Mouse (Mus musculus) limb, embryonic 12.5 days (tissue): ENCODE data around the gene Saa3. TPM values are rescaled to one million over a fixed set of nuclear protein-coding genes. Genes with fewer than 3 reads are reported as not detected.
A peak's percentile ranks its signal among the peaks of the same experiment; 100 is the strongest.
"Not testable (repeated sequence)": the region's sequence is repeated elsewhere in the genome, so short reads cannot be mapped to it uniquely, and the experiment has no call there.

Experiments used
- ATAC-seq: fragments of 200-750 bp; cut with Nextera tagmentation; 2 replicates; pipeline ENCODE4 v1.8.0; 2017; ENCODE audit warnings: low read depth, moderate TSS enrichment; ENCODE audit not compliant: insufficient number of reproducible peaks, insufficient read depth, low FRiP score, low TSS enrichment
- H3K27ac ChIP-seq: fragments of 300-500 bp; sonication (generic); 2 replicates; pipeline ENCODE4 v1.5.1; 2016; ENCODE audit warnings: mild to moderate bottlenecking, moderate library complexity
- H3K27me3 ChIP-seq: fragments of 300-500 bp; sonication (generic); 2 replicates; pipeline ENCODE4 v1.6.1; 2016; ENCODE audit warnings: mild to moderate bottlenecking, moderate library complexity
- H3K36me3 ChIP-seq: fragments of 300-500 bp; sonication (generic); 2 replicates; pipeline ENCODE4 v1.6.1; 2016; ENCODE audit warnings: mild to moderate bottlenecking, moderate library complexity
- H3K4me1 ChIP-seq: fragments of 300-500 bp; sonication (generic); replicated peaks from 2 replicates; pipeline ENCODE4 v1.6.1; 2016
- H3K4me2 ChIP-seq: fragments of 300-500 bp; sonication (generic); 2 replicates; pipeline ENCODE4 v1.6.1; 2016; ENCODE audit warnings: mild to moderate bottlenecking, moderate library complexity
- H3K4me3 ChIP-seq: fragments of 300-500 bp; sonication (generic); replicated peaks from 2 replicates; pipeline ENCODE4 v1.5.1; 2016; ENCODE audit warnings: mild to moderate bottlenecking
- H3K9ac ChIP-seq: fragments of 300-500 bp; sonication (generic); replicated peaks from 2 replicates; pipeline ENCODE4 v1.6.1; 2016; ENCODE audit warnings: mild to moderate bottlenecking, moderate library complexity
- H3K9me3 ChIP-seq: fragments of 300-500 bp; sonication (generic); 2 replicates; pipeline ENCODE4 v1.6.1; 2016; ENCODE audit warnings: mild to moderate bottlenecking, moderate library complexity
- WGBS: fragments of 180-500 bp; shearing (Covaris S2); methylation state at CpG from one replicate; pipeline ENCODE4 v1.1.7; 2016; 5-methylcytosine and 5-hydroxymethylcytosine counted together
- polyA plus RNA-seq: library from polyadenylated mRNA; unstranded; fragments of >200 nt; fragmentation: Nextera tagmentation; extraction: Ambion mirVana; gene quantifications from 2 replicates; pipeline ENCODE4 v1.2.1, GENCODE M21; 2016

Saa3 gene
- polyA plus RNA-seq, 1 experiment from 2014 or later = 0.20 TPM

DNA sequence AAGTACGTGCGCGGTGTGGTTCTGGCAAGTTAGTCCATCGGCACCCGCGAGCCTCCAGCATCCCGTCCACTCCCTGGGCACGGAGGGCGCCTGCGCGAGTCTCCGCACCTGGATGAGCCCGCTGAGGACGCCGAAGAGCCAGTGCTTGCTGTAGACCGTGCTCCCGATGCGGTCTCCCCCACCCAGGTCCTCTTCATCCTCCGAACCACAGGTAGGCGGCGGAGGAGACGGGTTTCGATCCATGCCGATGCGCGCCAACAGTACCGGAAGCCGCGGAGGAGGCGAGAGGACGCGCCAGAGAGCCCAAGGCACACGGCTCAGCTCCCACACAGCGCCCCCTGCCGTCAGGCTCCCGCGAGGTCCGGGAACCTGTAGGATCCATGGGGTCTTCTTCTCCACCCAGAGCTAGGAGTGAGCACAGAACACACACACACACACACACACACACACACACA lies 5.1 kb downstream of the Saa3 start, which contains the start of gene Saal1:
TSS of gene Saal1 (minus strand) at position 291 of the 455 bp plus-strand sequence.
- Histone ChIP-seq H3K4me2 (peak within 1 kb of the TSS; percentile 63), H3K36me3 (peaks cover 31% of the 10 kb centered on the region), H3K4me1 (peaks cover 8% of the 10 kb centered on the region), H3K9ac (peak within 1 kb of the TSS; percentile 92), H3K4me3 (peak within 1 kb of the TSS; percentile 78), H3K27me3 (no peaks in the 10 kb centered on the region), H3K9me3 (no peaks in the 10 kb centered on the region), H3K27ac (peak within 1 kb of the TSS; percentile 90)
- WGBS = under 1% methylated on average over 38 of the region's 38 CpGs
- peak; percentile 96 for ATAC-seq

DNA sequence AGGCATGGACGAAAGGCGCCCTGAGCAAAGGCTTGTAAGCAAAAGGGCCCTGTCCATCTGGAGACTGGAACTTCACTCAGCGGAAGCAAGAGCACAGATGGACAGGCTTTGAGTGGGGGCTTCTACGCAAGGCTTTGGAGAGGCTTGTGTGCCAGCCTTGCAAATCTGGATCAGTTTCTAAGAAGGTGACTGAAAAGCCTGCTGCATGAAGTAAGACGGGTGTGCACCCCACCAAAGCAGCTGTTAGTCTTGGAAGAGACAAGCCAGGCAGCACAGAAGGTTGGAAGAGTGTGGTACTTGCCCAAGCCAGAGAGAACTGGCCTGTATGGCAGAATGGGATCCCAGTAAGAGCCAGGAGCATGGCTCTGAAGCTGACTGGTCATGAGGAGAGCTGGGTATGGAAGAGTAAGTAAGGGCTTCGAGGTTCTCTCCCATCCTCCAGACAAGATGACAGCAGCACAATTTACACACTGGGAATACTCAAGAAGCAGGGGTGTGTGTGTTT lies 14.9 kb downstream of the Saa3 start:
- H3K9me3 ChIP-seq = no peaks in the 10 kb centered on the region
- no peak for ATAC-seq
- H3K4me3 ChIP-seq = no peak overlapping the region
- 93% methylated on average over 6 of the region's 6 CpGs for WGBS
- H3K27me3 ChIP-seq = no peaks in the 10 kb centered on the region
- no peaks in the 10 kb centered on the region for H3K4me1 ChIP-seq
- H3K9ac ChIP-seq = no peak overlapping the region
- no peak overlapping the region for H3K27ac ChIP-seq
- no peak overlapping the region for H3K4me2 ChIP-seq
- peaks cover 99% of the 10 kb centered on the region for H3K36me3 ChIP-seq

DNA sequence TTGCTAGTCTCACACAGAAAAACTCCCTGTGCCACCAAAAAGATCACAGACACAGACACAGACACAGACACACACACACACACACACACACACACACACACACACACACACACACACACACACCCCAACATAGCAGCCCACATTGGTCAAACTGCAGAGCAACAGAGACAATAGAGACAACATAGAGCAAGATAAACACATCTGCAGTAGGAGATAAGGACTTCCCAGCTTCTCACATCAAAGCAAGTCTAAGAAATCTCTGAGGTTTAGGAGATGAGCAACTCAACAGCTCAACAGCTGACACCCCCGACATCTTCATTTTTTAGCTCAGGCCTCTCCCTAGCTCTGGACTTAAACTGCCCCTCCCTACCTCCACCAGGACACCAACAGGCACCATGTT lies 18.7 kb downstream of the Saa3 start:
- 86% methylated on average over 1 of the region's 1 CpGs for WGBS
- H3K36me3 ChIP-seq = peaks cover 87% of the 10 kb centered on the region
- no peaks in the 10 kb centered on the region for H3K9me3 ChIP-seq
- no peak overlapping the region for H3K4me3 ChIP-seq
- H3K27ac ChIP-seq = no peak overlapping the region
- H3K27me3 ChIP-seq = no peaks in the 10 kb centered on the region
- H3K4me2 ChIP-seq = no peak overlapping the region
- no peaks in the 10 kb centered on the region for H3K4me1 ChIP-seq
- H3K9ac ChIP-seq = no peak overlapping the region
- no peak for ATAC-seq

- peaks cover 42% of the 10 kb centered on the region for H3K36me3 ChIP-seq
- no peak overlapping the region for H3K4me3 ChIP-seq
- H3K27ac ChIP-seq = no peak overlapping the region
- ATAC-seq = no peak
- WGBS = 87% methylated on average over 5 of the region's 5 CpGs
- no peaks in the 10 kb centered on the region for H3K4me1 ChIP-seq
- H3K9me3 ChIP-seq = no peaks in the 10 kb centered on the region
- H3K4me2 ChIP-seq = no peak overlapping the region
- no peak overlapping the region for H3K9ac ChIP-seq
- H3K27me3 ChIP-seq = no peaks in the 10 kb centered on the region
Measured at GRCm38 (mm10) chr7:46686827-46687226, 28.7 kb downstream of the Saa3 start.

- Histone ChIP-seq H3K27ac (no peak overlapping the region), H3K36me3 (no peaks in the 10 kb centered on the region), H3K4me2 (no peak overlapping the region), H3K27me3 (no peaks in the 10 kb centered on the region), H3K9ac (no peak overlapping the region), H3K4me1 (no peaks in the 10 kb centered on the region), H3K9me3 (no peaks in the 10 kb centered on the region), H3K4me3 (no peak overlapping the region)
- ATAC-seq = no peak
Measured at GRCm38 (mm10) chr7:46680732-46681131, 34.8 kb downstream of the Saa3 start.

- not testable (repeated sequence) for H3K9me3 ChIP-seq, H3K9ac ChIP-seq, H3K4me3 ChIP-seq, H3K4me1 ChIP-seq, H3K27me3 ChIP-seq, ATAC-seq, H3K36me3 ChIP-seq, H3K4me2 ChIP-seq, H3K27ac ChIP-seq
- WGBS = 82% methylated on average over 7 of the region's 7 CpGs
Measured at GRCm38 (mm10) chr7:46679044-46679443, 36.5 kb downstream of the Saa3 start.

GRCm38 (mm10) chr7:46678417-46678816 lies 37.1 kb downstream of the Saa3 start:
- H3K4me1 ChIP-seq = no peaks in the 10 kb centered on the region
- H3K27ac ChIP-seq = no peak overlapping the region
- H3K9me3 ChIP-seq = no peaks in the 10 kb centered on the region
- H3K4me3 ChIP-seq = no peak overlapping the region
- WGBS = 85% methylated on average over 3 of the region's 3 CpGs
- H3K9ac ChIP-seq = no peak overlapping the region
- H3K36me3 ChIP-seq = no peaks in the 10 kb centered on the region
- ATAC-seq = no peak
- H3K4me2 ChIP-seq = no peak overlapping the region
- no peaks in the 10 kb centered on the region for H3K27me3 ChIP-seq

- no peaks in the 10 kb centered on the region for H3K36me3 ChIP-seq
- no peak overlapping the region for H3K9ac ChIP-seq
- ATAC-seq = no peak
- H3K4me1 ChIP-seq = no peaks in the 10 kb centered on the region; the same call in 1 of the 2 replicates
- no peak overlapping the region for H3K4me2 ChIP-seq
- H3K27ac ChIP-seq = no peak overlapping the region
- H3K4me3 ChIP-seq = no peak overlapping the region
- no peaks in the 10 kb centered on the region for H3K9me3 ChIP-seq
- 71% methylated on average over 5 of the region's 5 CpGs for WGBS
- H3K27me3 ChIP-seq = no peaks in the 10 kb centered on the region
Measured at GRCm38 (mm10) chr7:46676808-46677360, 38.6 kb downstream of the Saa3 start.

DNA sequence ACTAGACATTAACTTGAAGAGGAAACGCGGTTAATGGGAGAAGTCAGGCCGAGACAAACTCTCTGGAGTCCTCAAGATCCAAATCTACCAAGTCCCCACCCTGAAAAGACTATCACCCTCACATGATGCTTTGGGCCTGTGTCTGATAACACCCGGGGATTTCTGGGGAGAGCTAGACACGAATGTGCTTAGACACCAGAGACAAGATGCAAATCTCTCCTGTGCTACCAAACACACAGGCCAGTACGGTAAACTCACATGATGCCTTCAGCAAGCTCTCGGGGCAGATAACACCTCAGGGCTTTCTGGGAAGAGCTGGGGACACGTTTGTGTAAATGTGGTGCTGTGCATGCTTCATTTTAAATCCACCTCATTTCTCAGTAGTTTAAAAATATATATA lies 39.6 kb downstream of the Saa3 start:
- no peaks in the 10 kb centered on the region for H3K9me3 ChIP-seq
- no peaks in the 10 kb centered on the region; the same call in 1 of the 2 replicates for H3K4me1 ChIP-seq
- 81% methylated on average over 8 of the region's 8 CpGs for WGBS

DNA sequence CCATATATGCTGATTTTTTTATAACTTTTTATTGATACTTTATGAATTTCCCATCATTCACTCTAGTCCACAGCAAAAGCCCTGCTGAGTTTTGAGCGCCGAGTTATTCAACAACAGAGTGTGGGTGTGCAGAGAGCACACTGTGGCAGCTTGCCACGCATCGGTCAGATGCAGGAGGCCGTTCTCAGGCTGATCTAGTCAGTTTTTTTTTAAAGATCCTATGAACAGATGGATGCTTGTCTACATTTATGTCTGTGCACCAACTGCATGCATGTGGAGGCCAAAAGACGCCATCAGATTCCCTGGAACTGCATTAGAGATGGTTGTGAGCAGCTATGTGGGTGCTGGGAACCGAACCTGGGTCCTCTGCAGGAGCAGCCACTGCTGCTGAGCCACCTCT lies 40.4 kb downstream of the Saa3 start:
- no peaks in the 10 kb centered on the region for H3K9me3 ChIP-seq
- H3K4me2 ChIP-seq = no peak overlapping the region
- H3K4me3 ChIP-seq = no peak overlapping the region
- H3K36me3 ChIP-seq = no peaks in the 10 kb centered on the region
- H3K4me1 ChIP-seq = no peaks in the 10 kb centered on the region; the same call in 1 of the 2 replicates
- no peak for ATAC-seq
- no peak overlapping the region for H3K27ac ChIP-seq
- no peaks in the 10 kb centered on the region for H3K27me3 ChIP-seq
- no peak overlapping the region for H3K9ac ChIP-seq
- 89% methylated on average over 7 of the region's 7 CpGs for WGBS

More for the DNA sequence above, 39.6 kb downstream of the Saa3 start:
- no peaks in the 10 kb centered on the region for H3K27me3 ChIP-seq
- H3K4me2 ChIP-seq = no peak overlapping the region
- no peak overlapping the region for H3K9ac ChIP-seq
- no peak for ATAC-seq
- no peak overlapping the region for H3K27ac ChIP-seq
- H3K36me3 ChIP-seq = no peaks in the 10 kb centered on the region
- H3K4me3 ChIP-seq = no peak overlapping the region

GRCm38 (mm10) chr7:46672160-46672672 lies 43.3 kb downstream of the Saa3 start, which contains the start of gene Tph1:
Tph1 (minus strand) TSS chr7:46672537.
- Histone ChIP-seq H3K4me2 (no peak within 1 kb of the TSS), H3K4me3 (no peak within 1 kb of the TSS), H3K9me3 (no peaks in the 10 kb centered on the region), H3K27me3 (peaks cover 18% of the 10 kb centered on the region), H3K27ac (no peak within 1 kb of the TSS), H3K4me1 (peaks cover 5% of the 10 kb centered on the region), H3K9ac (no peak within 1 kb of the TSS), H3K36me3 (no peaks in the 10 kb centered on the region)
- 41% methylated on average over 10 of the region's 10 CpGs for WGBS
- no peak for ATAC-seq

DNA sequence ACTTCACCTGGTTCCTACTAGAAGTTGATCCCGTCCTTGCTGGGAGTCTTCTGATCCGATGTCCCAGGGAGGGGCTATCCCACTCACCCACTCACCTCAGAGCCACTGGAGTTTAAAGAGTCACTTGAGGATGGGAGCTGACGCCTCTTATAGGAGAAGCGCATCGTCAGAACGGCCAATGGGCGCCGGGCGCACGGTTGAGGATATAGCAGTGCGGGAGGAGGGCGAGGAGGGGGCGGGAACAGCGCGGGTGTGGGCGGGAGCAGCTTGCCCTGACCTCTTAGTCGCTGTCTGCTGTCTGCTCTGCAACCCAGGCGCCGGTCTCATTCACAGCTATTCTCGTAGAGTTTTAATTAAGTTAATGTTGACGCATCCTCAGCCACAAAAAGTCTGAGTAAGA lies 48.2 kb downstream of the Saa3 start:
- H3K4me3 ChIP-seq = no peak overlapping the region
- no peak overlapping the region for H3K9ac ChIP-seq
- H3K27me3 ChIP-seq = peaks cover 32% of the 10 kb centered on the region
- no peaks in the 10 kb centered on the region for H3K36me3 ChIP-seq
- H3K4me1 ChIP-seq = peaks cover 7% of the 10 kb centered on the region
- H3K4me2 ChIP-seq = peak overlapping the region; percentile 48
- H3K9me3 ChIP-seq = no peaks in the 10 kb centered on the region
- no peak overlapping the region for H3K27ac ChIP-seq
- 1% methylated on average over 21 of the region's 21 CpGs for WGBS
- no peak for ATAC-seq
